Mouse (Mus musculus) kidney, postnatal 25 days (tissue): ENCODE measurements around the gene Arfgef2.
A peak's percentile ranks its signal among the peaks of the same experiment; 100 is the strongest.

Experiments used
- DNase-seq, 2 experiments: peaks; one replicate each; pipeline ENCODE4 v3.0.0; 2021; ENCODE audit warnings: mixed read lengths in 2 of 2

Gene Arfgef2

GRCm38 (mm10) chr2:166809499-166809898 lies 4.1 kb downstream of the Arfgef2 start:
- DNase-seq = no peak

- DNase-seq = no peak
These were observed 5.4 kb downstream of the Arfgef2 start for GRCm38 (mm10) chr2:166810821-166811220.

- DNase-seq = peak in 1 of 2 experiments; percentile 26
These were observed 13.2 kb downstream of the Arfgef2 start for GRCm38 (mm10) chr2:166818463-166819143.

DNA sequence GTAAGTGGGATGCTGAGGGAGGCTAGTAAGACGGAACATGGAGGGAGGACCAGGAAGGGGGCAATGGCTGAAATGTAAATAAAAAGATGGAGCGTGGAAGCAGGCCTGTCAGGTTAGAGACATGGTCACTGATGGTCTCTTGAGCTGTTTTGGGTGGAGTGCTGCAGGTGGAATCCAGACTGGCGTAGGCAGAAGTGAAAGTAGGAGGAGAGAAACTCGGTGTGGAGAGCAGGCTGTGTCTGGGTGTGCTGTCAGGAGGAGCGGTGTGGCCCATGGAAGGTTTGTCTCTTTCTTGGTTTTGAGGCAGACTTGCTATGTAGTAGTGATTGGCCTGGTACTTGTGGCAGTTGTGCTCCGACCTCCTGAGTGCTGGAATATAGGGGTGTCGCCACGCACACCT lies 14.5 kb downstream of the Arfgef2 start:
- DNase-seq = no peak

DNA sequence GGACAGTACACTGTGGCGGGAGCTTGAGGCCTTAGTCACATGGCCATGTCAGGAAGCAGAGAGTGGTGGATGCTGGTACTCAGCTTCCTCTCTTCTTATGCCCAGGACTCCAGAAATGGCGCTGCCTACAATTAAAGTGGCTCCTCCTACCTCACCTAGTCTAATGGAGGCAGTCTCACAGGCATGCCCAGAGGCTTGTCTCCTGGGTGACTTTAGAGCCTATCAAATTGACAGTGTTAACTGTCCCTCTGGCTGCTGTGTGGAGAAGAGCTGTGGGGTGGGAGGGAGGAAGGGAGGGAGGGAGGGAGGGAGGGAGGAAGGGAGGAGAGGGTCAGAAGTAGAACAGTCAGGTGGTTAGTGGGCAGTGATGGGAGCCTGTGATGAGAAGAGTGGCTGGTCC lies 15.5 kb downstream of the Arfgef2 start:
- peak in 1 of 2 experiments; percentile 28 for DNase-seq

DNA sequence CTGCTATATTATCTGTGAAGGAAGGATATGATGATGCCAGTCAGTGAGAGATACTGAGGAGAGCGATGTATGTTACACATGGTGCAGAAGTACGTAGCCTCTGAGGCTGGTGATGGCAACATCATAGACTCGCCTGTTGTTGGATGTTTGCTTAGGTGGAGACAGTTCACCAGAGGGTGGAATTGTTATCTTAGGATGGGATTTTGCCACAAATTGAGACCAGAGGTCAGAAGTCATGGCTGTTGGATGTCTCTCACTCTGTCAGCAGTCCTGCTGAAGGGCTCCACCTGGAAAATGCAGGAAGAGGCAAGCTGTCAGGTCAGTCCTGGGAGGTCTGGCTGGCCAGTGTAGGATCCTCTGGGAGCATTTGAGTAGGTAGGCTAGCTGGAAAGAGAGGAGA lies 16.0 kb downstream of the Arfgef2 start:
- DNase-seq = no peak

GRCm38 (mm10) chr2:166822119-166822826 lies 16.9 kb downstream of the Arfgef2 start:
- no peak for DNase-seq

DNA sequence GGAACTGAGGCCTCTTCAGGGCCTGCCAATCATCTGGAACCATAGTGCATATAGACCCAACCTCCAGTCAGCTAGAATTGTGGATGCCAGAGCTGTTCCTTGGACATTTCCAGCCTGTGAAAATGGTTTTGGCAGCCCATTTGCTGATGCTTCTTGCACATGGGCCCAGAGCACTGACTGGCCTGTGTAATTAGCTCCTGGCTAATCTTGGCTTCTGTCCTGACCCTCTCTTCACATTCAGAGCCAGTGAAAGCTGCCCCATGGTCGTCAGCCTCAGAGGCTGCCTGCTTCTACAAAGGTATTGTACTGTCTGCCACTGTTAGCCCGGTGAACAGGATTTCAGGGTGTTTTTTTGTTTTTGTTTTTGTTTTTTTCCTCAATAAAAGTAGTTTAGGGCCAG lies 17.5 kb downstream of the Arfgef2 start:
- DNase-seq = no peak

GRCm38 (mm10) chr2:166824386-166824785 lies 19.0 kb downstream of the Arfgef2 start:
- no peak for DNase-seq

GRCm38 (mm10) chr2:166824998-166825397 lies 19.6 kb downstream of the Arfgef2 start:
- DNase-seq = no peak

DNA sequence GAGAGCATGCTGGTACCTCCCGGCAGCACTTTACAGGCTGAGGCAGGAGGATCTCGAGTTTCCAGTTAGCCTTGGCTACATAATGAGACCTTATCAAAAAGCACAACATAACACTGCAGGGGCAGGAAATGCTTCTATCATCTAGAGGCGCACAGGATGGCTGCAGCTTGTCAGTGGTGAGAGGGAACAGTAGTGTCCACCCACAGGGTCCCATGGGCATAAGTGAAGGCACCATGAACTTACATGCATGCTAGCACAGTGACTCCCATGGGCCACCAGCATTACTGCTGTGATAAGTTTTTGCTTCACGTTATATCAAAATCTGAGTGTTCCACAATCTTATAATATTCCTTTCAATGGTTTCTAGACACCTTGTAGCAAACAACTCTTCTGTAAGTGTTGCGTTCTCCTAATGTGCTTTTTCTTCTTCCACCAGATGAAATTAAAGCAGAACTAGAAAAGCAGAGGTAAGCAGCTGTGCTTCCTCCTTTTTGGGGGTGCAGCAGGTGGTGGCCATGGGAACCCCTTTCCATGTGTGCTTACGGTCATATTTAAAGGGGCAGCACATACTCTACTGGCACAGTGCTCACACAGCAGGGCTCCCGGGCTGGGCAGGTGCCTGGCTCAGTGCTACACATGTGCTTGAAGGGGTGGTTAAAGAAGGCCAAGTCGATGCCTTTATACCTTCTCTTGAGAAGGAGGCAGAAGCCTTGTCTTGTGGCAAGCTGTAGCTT lies 21.3 kb downstream of the Arfgef2 start:
- DNase-seq = no peak

GRCm38 (mm10) chr2:166828306-166828705 lies 22.9 kb downstream of the Arfgef2 start:
- no peak for DNase-seq

DNA sequence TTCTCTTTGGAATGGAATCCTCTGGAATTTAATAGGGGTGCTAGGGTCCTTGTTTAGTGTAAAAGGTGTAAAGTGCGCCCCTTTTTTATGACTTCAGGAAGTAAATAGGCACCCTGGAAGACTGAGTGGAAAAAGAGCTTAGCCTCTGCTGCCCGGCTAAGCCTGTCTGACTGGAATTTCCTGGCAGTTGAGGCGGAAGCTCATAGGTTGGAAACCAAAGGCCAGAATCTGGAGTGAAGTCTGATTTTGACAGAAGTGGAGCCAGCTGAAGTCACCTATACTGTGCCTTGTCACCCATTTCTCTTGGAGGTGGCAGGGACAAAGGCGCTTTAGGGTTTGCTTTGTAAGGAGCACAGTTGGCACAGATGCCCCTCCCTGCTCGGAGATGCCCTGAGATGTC lies 25.0 kb downstream of the Arfgef2 start:
- no peak for DNase-seq

DNA sequence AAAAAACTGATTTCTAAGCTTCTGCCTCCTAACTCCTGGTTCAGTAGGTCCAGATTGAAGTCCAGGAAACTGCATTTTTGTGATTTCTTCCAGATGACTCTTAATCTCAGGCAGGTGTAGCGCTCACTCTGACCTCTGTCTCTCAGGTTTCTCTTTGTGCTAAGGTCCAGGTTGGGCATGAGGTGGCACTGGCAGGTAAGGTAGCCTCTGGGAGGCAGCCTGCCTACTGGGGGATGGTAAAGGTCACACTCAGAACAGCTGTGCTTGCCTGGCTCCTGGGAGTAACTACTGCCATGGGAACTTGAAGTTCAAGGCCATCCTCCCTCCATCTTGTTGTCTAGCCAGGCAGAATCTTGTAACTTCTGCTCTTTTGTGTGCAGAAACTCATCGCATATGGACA lies 28.7 kb downstream of the Arfgef2 start:
- DNase-seq = peak; percentile 9 to 66

GRCm38 (mm10) chr2:166834796-166835195 lies 29.4 kb downstream of the Arfgef2 start:
- no peak for DNase-seq

- DNase-seq = no peak
These were observed 30.2 kb downstream of the Arfgef2 start for GRCm38 (mm10) chr2:166835581-166835980.

DNA sequence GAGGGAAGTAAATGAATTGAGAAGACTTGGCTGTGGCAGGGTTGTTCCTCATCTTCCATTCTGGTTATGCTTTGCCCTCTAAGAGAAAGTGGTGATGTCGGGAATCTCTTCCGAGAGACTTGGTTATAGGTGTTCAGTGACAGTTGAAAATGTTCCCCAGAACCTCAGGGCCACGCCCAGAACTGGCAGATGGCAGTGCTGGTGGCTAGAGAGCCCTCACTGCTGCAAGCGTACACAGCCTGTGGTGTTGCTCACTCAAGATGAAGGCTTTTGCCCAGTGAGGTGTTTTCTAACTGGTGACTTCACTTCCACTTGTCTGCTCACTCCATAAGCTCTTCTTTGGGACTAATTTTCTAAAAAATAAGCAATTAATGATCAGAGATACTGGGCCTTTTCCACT lies 36.4 kb downstream of the Arfgef2 start:
- DNase-seq = no peak

GRCm38 (mm10) chr2:166850691-166851090 lies 45.3 kb downstream of the Arfgef2 start:
- no peak for DNase-seq

DNA sequence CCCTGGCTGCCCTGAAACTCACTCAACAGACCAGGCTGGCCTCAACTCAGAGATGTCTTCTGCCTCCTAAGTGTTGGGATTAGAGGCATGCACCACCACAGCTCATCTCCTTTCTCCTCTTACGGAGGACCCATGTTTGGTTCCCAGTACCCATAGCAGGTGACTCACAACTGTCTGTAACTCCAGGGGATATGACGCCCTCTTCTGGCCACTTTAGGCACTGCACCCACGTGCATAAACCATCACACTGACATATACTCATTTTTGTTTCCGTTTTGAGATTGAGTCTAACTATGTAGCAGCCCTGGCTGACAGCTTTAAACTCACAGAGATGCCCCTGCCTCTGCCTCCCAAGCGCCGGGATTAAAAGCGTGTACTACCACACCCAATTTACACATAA lies 46.9 kb downstream of the Arfgef2 start:
- no peak for DNase-seq

- DNase-seq = no peak
These were observed 50.4 kb downstream of the Arfgef2 start for GRCm38 (mm10) chr2:166855771-166856170.

DNA sequence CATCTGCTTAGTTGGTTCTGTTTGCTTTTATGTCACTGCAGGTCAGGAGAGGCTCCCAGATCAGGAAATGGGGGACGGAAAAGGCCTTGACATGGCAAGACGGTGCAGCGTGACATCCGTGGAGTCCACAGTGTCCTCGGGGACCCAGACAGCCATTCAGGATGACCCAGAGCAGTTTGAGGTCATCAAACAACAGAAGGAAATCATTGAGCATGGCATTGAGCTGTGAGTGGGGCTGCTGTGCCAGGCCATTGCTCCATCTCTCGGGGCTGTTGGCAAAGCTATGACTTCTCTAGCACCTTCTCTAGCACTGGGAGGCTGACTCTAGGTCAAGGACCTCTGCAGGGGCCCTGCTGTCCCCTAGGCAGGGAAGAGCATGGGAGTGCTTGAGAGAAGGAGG lies 51.0 kb downstream of the Arfgef2 start:
- no peak for DNase-seq

DNA sequence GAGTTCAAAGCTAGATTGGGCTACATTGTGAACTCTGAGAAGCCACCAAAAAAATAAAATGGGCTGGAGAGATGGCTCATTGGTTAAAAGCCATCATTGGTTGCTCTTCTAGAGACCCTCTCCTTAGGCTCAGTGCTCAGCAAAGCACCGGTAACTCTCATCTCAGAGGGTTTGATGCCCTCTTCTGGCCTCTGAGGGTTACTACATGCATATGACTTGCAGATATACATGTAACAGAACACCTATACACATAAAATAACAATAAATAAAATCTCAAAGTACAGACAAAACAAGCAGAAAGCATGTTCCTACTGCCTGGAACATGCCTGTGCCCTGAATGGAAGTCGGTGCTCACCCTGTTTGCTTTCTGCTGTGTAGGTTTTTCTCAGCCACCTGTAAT lies 51.7 kb downstream of the Arfgef2 start:
- peak in 1 of 2 experiments; percentile 38 for DNase-seq

DNA sequence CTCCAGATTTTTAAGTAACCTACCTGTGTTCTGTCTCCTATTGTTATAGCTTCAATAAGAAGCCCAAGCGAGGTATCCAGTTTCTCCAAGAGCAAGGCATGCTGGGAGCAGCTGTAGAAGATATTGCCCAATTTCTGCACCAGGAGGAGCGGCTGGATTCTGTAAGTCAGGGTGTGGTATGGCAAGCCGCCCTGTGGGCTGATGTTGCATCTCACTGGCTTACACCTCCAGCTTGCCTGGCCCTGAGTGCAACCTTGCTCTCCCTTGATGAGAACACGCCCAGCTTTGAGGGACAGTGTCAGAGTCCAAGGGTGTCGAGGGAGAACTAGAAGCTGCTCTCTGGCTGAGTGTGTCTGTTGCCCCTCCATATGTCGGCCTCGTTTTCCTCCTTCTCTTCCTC lies 53.8 kb downstream of the Arfgef2 start:
- no peak for DNase-seq

- DNase-seq = no peak
These were observed 57.1 kb downstream of the Arfgef2 start for GRCm38 (mm10) chr2:166862505-166862904.
